Mouse (Mus musculus): ENCODE results near the gene Fastkd1. TPM values are rescaled to one million over a fixed set of nuclear protein-coding genes. Genes with fewer than 3 reads are reported as not detected.
"Not testable (repeated sequence)": the region's sequence is repeated elsewhere in the genome, so short reads cannot be mapped to it uniquely, and the experiment has no call there.

The Fastkd1 gene
- polyA plus RNA-seq, 1 experiment from 2014 or later: 22.3 TPM

DNA sequence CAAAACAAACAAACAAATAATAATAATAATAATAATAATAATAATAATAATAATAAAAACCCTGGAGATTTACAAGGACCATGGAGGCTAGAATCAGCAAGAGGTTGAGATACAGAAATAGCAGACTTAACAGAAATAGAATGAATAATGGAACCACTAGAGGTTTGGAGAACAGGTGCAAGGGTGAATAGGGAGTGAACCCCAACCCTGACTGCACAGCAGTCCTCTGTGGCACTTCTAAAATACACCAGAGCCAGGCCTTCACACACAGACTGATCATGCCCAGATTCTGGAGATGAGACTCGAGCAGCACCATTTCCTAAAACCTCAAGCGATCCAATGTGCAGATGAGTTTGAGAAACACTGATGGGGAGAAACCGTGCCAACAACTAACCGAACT is 31.4 kb downstream of the Fastkd1 start:
- Histone ChIP-seq H3K4me2 (ENCODE audit: low read depth, low read length, severe bottlenecking) (no peak overlapping the region), H3K9ac (ENCODE audit: low read length) (no peak overlapping the region), H3K9me3 (ENCODE audit: control insufficient read depth, low read length) (no peaks in the 10 kb centered on the region), H3K27ac (ENCODE audit: low read depth, low read length) (no peak overlapping the region), H3K27me3 (ENCODE audit: control insufficient read depth, insufficient read depth, low read length) (no peaks in the 10 kb centered on the region), H3K4me3 (ENCODE audit: low read depth, low read length) (no peak overlapping the region), H3K4me1 (replicated peaks; ENCODE audit: control insufficient read depth, insufficient read depth, low read length) (no peaks in the 10 kb centered on the region; the same call in 1 of the 2 replicates), H3K36me3 (ENCODE audit: control insufficient read depth, insufficient read depth, low read length) (no peaks in the 10 kb centered on the region)
- 95% methylated on average over 4 of the region's 4 CpGs for WGBS
- DNase-seq (ENCODE audit: low spot score) (no peak), ATAC-seq (replicated peaks; ENCODE audit: low FRiP score) (no peak)

DNA sequence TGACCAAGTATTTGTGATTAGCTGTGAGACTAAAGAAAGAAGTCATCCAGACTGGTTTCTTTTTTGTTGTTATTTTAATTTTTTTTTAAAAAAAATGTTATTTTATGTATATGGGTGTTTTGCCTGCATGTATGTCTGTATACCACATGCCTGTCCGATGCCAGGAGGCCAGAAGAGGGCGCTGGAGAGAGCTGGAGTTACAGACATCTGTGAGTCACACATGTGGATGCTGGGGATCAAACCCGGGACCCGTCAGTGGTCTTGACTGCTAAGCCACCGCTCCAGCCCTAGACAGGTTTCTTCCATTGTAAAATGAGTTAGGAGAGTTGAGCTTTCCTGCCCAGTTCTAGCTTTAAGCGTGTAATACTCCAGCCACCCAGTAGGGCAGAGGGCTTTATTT is 33.3 kb downstream of the Fastkd1 start:
- Histone ChIP-seq H3K36me3 (ENCODE audit: control insufficient read depth, insufficient read depth, low read length) (no peaks in the 10 kb centered on the region), H3K27ac (ENCODE audit: low read depth, low read length) (no peak overlapping the region), H3K9me3 (ENCODE audit: control insufficient read depth, low read length) (no peaks in the 10 kb centered on the region), H3K27me3 (ENCODE audit: control insufficient read depth, insufficient read depth, low read length) (no peaks in the 10 kb centered on the region), H3K4me2 (ENCODE audit: low read depth, low read length, severe bottlenecking) (no peak overlapping the region), H3K4me1 (replicated peaks; ENCODE audit: control insufficient read depth, insufficient read depth, low read length) (no peaks in the 10 kb centered on the region; the same call in 1 of the 2 replicates), H3K4me3 (ENCODE audit: low read depth, low read length) (no peak overlapping the region), H3K9ac (ENCODE audit: low read length) (no peak overlapping the region)
- DNase-seq (ENCODE audit: low spot score): no peak
- 64% methylated on average over 6 of the region's 6 CpGs for WGBS
- no peak for ATAC-seq (replicated peaks; ENCODE audit: low FRiP score)

DNA sequence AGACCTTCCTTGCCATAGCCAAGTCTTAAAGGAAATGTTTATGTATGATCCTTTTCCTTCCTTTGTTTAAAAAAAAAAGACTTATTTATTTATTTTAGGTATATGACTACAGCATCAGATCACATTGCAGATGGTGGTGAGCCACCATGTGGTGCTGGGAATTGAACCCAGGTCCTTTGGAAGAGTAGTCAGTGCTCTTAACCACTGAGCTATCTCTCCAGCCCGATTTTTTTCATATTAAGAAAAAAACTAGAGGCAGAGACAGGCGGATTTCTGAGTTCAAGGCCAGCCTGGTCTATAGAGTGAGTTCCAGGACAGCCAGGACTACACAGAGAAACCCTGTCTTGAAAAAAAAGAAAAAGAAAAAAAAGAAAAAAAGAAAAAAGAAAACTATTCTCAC is 36.1 kb downstream of the Fastkd1 start:
- not testable (repeated sequence) for ATAC-seq (replicated peaks; ENCODE audit: low FRiP score); H3K4me1 ChIP-seq (replicated peaks; ENCODE audit: control insufficient read depth, insufficient read depth, low read length); H3K4me3 ChIP-seq (ENCODE audit: low read depth, low read length); H3K27ac ChIP-seq (ENCODE audit: low read depth, low read length); H3K9ac ChIP-seq (ENCODE audit: low read length); H3K9me3 ChIP-seq (ENCODE audit: control insufficient read depth, low read length); H3K4me2 ChIP-seq (ENCODE audit: low read depth, low read length, severe bottlenecking); H3K36me3 ChIP-seq (ENCODE audit: control insufficient read depth, insufficient read depth, low read length); H3K27me3 ChIP-seq (ENCODE audit: control insufficient read depth, insufficient read depth, low read length); DNase-seq (ENCODE audit: low spot score)
- 80% methylated on average over 2 of the region's 2 CpGs for WGBS

DNA sequence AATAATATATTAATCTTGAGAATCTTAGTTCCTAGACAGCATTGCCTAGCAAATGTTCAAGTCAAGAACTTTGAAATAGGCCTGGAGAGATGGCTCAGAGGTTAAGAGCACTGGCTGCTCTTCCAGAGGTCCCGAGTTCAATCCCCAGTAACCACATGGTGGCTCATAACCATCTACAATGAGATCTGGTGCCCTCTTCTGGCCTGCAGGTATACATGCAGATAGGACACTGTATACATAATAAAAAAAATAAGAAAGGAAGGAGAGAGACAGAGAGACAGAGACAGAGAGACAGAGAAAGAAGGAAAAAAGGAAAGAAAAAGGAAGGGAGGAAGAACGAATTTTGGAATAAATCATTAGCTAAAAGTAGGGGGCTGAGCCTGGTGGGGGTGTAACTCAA is 36.6 kb downstream of the Fastkd1 start:
- no peaks in the 10 kb centered on the region for H3K4me1 ChIP-seq (replicated peaks; ENCODE audit: control insufficient read depth, insufficient read depth, low read length)
- no peaks in the 10 kb centered on the region for H3K36me3 ChIP-seq (ENCODE audit: control insufficient read depth, insufficient read depth, low read length)
- H3K9me3 ChIP-seq (ENCODE audit: control insufficient read depth, low read length): no peaks in the 10 kb centered on the region
- H3K4me2 ChIP-seq (ENCODE audit: low read depth, low read length, severe bottlenecking): no peak overlapping the region
- DNase-seq (ENCODE audit: low spot score) (no peak), ATAC-seq (replicated peaks; ENCODE audit: low FRiP score) (no peak)
- H3K27ac ChIP-seq (ENCODE audit: low read depth, low read length): no peak overlapping the region
- no peak overlapping the region for H3K4me3 ChIP-seq (ENCODE audit: low read depth, low read length)
- 55% methylated on average over 2 of the region's 2 CpGs for WGBS
- H3K27me3 ChIP-seq (ENCODE audit: control insufficient read depth, insufficient read depth, low read length): no peaks in the 10 kb centered on the region
- no peak overlapping the region for H3K9ac ChIP-seq (ENCODE audit: low read length)

DNA sequence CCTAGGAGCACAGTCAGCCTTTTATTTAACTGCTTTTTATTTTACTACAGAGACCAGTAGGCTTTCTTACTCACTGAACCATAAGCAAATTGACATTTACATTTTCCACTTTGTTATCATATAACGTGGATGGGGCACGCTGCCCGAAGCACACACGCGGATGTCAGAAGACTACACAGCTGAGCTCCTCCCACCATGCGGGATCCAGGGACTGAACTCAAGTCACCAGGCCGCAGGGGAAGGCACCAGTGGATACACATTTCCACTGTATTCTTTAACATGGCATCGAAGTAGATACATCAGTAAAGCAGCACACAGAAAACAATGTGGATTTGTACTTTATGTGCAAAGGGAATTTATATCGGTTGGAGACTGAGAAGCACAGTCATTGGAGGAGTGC is 38.0 kb downstream of the Fastkd1 start:
- no peak for ATAC-seq (replicated peaks; ENCODE audit: low FRiP score)
- 81% methylated on average over 9 of the region's 9 CpGs for WGBS
- H3K9me3 ChIP-seq (ENCODE audit: control insufficient read depth, low read length): no peaks in the 10 kb centered on the region
- H3K4me3 ChIP-seq (ENCODE audit: low read depth, low read length): no peak overlapping the region
- no peaks in the 10 kb centered on the region for H3K4me1 ChIP-seq (replicated peaks; ENCODE audit: control insufficient read depth, insufficient read depth, low read length)
- DNase-seq (ENCODE audit: low spot score): no peak
- no peak overlapping the region for H3K9ac ChIP-seq (ENCODE audit: low read length)
- no peaks in the 10 kb centered on the region for H3K36me3 ChIP-seq (ENCODE audit: control insufficient read depth, insufficient read depth, low read length)
- H3K27me3 ChIP-seq (ENCODE audit: control insufficient read depth, insufficient read depth, low read length): no peaks in the 10 kb centered on the region
- no peak overlapping the region for H3K27ac ChIP-seq (ENCODE audit: low read depth, low read length)
- H3K4me2 ChIP-seq (ENCODE audit: low read depth, low read length, severe bottlenecking): no peak overlapping the region

DNA sequence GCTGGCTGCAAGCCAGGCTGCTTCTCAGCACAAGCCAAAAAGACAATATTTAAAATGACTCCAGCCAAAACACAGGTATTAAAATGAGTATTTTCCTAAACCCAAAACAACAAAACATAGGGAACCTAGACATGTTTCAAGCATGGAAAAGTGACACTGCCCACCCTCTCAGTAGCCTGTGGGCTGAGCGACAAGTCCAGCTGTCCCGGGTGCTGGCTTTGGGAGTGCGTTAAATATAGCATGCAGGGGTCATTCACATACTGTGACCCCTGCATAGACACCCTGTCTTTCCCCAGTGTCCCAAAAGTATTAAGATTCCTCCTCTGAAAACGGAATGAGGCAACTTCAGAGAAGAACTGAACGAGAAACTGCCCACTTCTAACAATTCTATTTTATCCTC is 39.6 kb downstream of the Fastkd1 start:
- 81% methylated on average over 5 of the region's 5 CpGs for WGBS
- H3K27me3 ChIP-seq (ENCODE audit: control insufficient read depth, insufficient read depth, low read length): no peaks in the 10 kb centered on the region
- H3K4me1 ChIP-seq (replicated peaks; ENCODE audit: control insufficient read depth, insufficient read depth, low read length): no peaks in the 10 kb centered on the region
- H3K27ac ChIP-seq (ENCODE audit: low read depth, low read length): no peak overlapping the region
- ATAC-seq (replicated peaks; ENCODE audit: low FRiP score) (no peak), DNase-seq (ENCODE audit: low spot score) (no peak)
- no peaks in the 10 kb centered on the region for H3K9me3 ChIP-seq (ENCODE audit: control insufficient read depth, low read length)
- H3K9ac ChIP-seq (ENCODE audit: low read length): no peak overlapping the region
- no peaks in the 10 kb centered on the region for H3K36me3 ChIP-seq (ENCODE audit: control insufficient read depth, insufficient read depth, low read length)
- H3K4me3 ChIP-seq (ENCODE audit: low read depth, low read length): no peak overlapping the region
- no peak overlapping the region for H3K4me2 ChIP-seq (ENCODE audit: low read depth, low read length, severe bottlenecking)

DNA sequence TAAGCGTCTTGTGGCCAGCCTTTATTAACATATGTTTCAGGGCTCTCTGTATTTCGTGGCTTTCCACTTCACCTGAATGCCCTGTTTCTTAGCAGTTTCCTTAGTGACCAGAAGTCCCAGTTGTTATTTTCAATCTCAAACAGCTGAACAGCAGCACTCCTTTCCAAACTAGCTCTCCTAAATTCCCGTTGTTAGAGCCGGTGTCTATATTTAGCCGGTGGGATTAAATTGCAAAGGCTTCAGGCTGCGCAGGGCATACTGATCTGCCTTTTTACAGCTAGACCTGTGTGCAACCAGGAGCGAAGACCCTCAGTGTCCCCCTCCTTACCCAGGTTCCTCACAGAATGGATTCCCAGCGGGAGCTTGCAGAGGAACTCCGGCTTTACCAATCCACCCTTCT is 43.5 kb downstream of the Fastkd1 start, which contains the start of gene Klhl41:
Klhl41 (plus strand) TSS at position 268 of the 400 bp plus-strand sequence.
- H3K27me3 ChIP-seq (ENCODE audit: control insufficient read depth, insufficient read depth, low read length): no peaks in the 10 kb centered on the region
- H3K36me3 ChIP-seq (ENCODE audit: control insufficient read depth, insufficient read depth, low read length): no peaks in the 10 kb centered on the region
- DNase-seq (ENCODE audit: low spot score) (no peak), ATAC-seq (replicated peaks; ENCODE audit: low FRiP score) (no peak)
- no peak within 1 kb of the TSS for H3K4me3 ChIP-seq (ENCODE audit: low read depth, low read length)
- WGBS: 87% methylated on average over 9 of the region's 9 CpGs
- H3K4me1 ChIP-seq (replicated peaks; ENCODE audit: control insufficient read depth, insufficient read depth, low read length): no peaks in the 10 kb centered on the region
- H3K4me2 ChIP-seq (ENCODE audit: low read depth, low read length, severe bottlenecking): no peak within 1 kb of the TSS
- H3K9ac ChIP-seq (ENCODE audit: low read length): no peak within 1 kb of the TSS
- H3K9me3 ChIP-seq (ENCODE audit: control insufficient read depth, low read length): no peaks in the 10 kb centered on the region
- H3K27ac ChIP-seq (ENCODE audit: low read depth, low read length): no peak within 1 kb of the TSS

DNA sequence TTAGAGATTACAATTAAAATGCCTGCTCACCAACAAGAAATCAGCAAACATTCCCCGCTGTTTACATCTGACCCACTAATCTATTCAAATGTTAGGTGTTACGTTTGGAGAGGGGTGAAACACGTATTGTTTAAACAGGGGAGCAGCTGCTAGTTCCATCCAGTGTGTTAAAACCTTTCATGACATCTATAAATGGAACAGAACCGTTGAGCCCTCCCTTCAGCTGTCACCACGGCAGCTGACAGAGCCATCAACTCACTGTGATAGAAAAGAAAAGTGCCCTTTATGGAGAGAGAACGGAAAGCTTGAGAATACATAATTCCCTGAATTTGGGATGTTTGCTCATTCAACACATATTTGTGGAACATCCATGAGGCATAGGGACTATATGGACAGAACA is 44.9 kb downstream of the Fastkd1 start:
- Histone ChIP-seq H3K27ac (ENCODE audit: low read depth, low read length) (no peak overlapping the region), H3K9me3 (ENCODE audit: control insufficient read depth, low read length) (no peaks in the 10 kb centered on the region), H3K9ac (ENCODE audit: low read length) (no peak overlapping the region), H3K36me3 (ENCODE audit: control insufficient read depth, insufficient read depth, low read length) (no peaks in the 10 kb centered on the region), H3K4me3 (ENCODE audit: low read depth, low read length) (no peak overlapping the region), H3K27me3 (ENCODE audit: control insufficient read depth, insufficient read depth, low read length) (no peaks in the 10 kb centered on the region), H3K4me1 (replicated peaks; ENCODE audit: control insufficient read depth, insufficient read depth, low read length) (no peaks in the 10 kb centered on the region), H3K4me2 (ENCODE audit: low read depth, low read length, severe bottlenecking) (no peak overlapping the region)
- ATAC-seq (replicated peaks; ENCODE audit: low FRiP score) (no peak), DNase-seq (ENCODE audit: low spot score) (no peak)
- 82% methylated on average over 6 of the region's 6 CpGs for WGBS

DNA sequence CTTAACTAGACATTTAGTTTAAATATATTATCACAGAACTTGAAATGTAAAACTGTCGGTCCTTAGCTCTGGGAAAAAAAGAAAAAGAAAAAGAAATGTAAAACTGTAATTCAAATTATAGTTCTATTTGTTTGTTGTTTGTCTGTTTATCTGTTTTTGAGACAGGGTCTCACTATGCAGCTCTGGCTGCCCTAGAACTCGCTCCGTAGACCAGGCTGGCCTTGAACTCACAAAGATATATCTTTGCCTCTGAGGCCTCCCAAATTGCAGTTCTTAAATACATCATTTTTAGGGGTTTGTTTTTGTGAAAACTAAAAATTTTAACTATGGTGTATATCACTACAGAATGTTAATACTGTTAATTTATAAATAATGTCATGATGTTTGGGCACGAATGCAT is 45.7 kb downstream of the Fastkd1 start:
- Histone ChIP-seq H3K36me3 (ENCODE audit: control insufficient read depth, insufficient read depth, low read length) (no peaks in the 10 kb centered on the region), H3K4me1 (replicated peaks; ENCODE audit: control insufficient read depth, insufficient read depth, low read length) (no peaks in the 10 kb centered on the region), H3K27me3 (ENCODE audit: control insufficient read depth, insufficient read depth, low read length) (no peaks in the 10 kb centered on the region), H3K4me2 (ENCODE audit: low read depth, low read length, severe bottlenecking) (no peak overlapping the region), H3K27ac (ENCODE audit: low read depth, low read length) (no peak overlapping the region), H3K9me3 (ENCODE audit: control insufficient read depth, low read length) (no peaks in the 10 kb centered on the region), H3K4me3 (ENCODE audit: low read depth, low read length) (no peak overlapping the region), H3K9ac (ENCODE audit: low read length) (no peak overlapping the region)
- ATAC-seq (replicated peaks; ENCODE audit: low FRiP score): no peak
- WGBS: 90% methylated on average over 4 of the region's 4 CpGs
- no peak for DNase-seq (ENCODE audit: low spot score)
